Mouse (Mus musculus) kidney, adult 18-20 months (tissue): Measurements from ENCODE around the gene B3gnt7.

Experiments used
- DNase-seq: peaks from one replicate; pipeline ENCODE4 v3.0.0; 2021

The B3gnt7 gene

DNA sequence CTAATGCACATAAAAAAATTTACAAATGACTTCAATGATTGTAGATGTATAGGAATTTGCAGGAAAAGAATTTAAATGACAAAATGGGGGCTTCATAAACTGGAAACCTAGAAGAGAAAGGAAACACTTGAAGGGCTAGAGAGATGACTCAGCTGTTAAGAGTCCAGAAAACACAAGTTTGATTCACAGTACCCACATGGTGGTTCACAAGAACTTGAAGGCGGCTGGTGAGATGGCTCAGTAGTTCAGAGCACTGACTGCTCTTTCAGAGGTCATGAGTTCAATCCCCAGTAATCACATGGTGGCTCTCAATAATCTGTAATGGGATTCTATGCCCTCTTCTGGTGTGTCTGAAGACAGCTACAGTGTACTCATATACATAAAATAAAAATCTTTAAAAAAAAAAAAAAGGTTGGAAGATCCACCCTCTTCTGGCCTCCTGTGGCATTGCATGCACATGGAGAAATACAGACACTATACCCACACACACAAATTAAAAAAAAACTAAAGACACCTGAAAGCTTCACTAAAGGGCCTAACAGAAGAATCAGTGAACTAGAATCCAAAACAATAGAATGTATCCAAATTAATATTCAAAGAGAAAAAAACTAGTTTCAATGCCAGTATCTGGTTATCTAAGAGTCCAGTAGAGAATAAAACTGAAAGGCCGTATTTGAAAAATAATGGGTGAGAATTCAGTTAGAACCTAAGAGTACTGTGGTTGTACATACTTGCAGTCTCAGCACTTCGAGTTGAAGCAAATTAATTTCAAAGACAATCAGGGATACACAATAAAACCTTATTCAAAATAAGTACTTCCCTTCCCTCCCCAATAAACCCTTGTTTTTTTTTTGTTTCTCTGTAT is 44.5 kb downstream of the B3gnt7 start:
- no peak for DNase-seq

DNA sequence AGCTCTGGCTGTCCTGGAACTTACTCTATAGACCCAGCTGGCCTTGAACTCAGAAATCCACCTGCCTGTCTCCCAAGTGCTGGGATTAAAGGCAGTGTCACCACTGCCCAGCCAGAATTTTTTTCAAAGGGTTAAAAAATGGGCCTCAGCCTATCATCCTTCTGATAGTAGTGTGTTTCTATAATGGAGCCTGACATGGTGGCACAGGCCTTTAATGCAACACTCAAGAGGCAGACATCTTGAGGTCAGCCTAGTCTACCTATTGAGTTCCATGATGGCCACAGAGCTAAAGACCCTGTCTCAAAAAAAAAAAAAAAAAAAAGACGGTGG is 45.0 kb downstream of the B3gnt7 start:
- DNase-seq, result no peak

DNA sequence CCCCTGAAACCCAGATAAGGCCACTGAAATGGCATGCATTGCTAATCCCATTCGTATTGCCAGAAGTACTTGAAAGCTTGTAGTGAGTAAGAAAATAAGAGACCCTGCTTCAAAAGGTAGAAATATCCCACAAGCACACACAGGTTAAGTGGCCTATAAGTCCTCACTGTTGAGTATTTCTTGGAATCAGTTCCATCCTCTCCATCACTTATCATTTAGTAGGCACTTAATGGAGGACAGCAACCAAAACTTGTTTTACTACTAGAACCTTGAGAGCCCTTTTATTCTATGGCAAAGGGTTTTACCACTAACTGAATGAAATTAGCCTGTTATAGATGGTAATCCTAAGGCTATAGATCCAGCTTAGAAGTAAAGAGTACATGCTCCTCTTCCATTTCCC is 45.5 kb downstream of the B3gnt7 start:
- no peak for DNase-seq

DNA sequence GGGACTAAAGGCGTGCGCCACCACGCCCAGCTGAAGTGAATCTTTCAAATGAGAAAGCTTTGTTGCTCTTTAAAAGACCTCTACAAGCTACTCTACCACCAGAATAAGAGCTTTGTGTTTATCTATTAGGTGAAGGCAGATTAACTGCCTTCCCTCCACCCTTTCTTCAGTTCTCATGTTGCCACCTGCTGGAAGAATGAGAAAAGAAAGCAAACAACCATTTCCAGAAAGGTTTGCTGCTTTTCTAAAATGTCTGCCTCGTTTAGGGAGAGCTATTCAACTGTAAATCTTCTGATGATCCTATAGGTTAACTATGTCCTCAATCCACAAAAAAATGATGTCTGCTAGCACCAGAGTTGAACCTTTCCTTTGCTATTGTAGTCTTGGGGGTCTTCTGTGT is 46.2 kb downstream of the B3gnt7 start:
- DNase-seq, result no peak

GRCm38 (mm10) chr1:86349201-86349600 is 46.6 kb downstream of the B3gnt7 start:
- DNase-seq, result no peak

DNA sequence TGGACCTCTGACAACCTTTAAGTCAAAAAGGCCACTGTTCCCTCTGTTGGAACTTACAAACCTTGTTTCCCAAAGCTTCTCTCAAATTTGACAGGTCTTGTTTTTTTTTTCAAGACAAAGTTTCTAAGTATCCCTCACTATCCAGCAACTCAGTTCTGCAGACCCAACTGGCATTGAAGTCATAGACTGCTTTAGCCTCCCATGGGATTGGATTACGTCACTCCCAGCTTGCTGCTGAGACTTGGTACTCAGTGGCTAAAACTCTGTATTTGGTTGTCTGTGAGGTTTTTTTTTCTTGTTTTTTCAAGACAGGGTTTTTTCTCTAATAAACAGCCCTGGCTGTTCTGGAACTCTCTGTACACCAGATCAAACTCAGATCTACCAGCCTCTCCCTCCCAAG is 47.1 kb downstream of the B3gnt7 start:
- DNase-seq, result no peak

DNA sequence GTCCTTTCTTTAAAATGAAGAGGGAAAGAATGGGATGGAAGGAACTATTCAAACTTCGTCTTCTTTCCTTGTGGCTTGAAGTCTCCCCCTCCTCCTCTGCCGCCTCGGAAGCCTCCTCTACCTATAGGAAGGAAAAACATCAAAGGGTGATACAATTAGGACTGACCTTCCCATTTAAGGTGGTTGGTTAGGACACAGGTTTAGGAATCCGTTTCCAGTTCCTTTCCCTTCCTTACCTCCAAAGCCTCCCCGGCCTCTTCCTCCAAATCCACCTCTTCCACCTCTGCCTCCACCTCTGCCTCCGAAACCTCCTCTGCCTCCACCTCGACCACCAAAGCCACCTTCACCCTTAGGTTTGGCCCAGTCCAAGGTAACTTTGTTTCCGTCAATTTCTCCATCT is 47.9 kb downstream of the B3gnt7 start:
- DNase-seq, result no peak

GRCm38 (mm10) chr1:86354186-86354585 is 51.6 kb downstream of the B3gnt7 start:
- no peak for DNase-seq
